8 mouse cellular contexts compared by ENCODE assay signal in the genomic region with DNA sequence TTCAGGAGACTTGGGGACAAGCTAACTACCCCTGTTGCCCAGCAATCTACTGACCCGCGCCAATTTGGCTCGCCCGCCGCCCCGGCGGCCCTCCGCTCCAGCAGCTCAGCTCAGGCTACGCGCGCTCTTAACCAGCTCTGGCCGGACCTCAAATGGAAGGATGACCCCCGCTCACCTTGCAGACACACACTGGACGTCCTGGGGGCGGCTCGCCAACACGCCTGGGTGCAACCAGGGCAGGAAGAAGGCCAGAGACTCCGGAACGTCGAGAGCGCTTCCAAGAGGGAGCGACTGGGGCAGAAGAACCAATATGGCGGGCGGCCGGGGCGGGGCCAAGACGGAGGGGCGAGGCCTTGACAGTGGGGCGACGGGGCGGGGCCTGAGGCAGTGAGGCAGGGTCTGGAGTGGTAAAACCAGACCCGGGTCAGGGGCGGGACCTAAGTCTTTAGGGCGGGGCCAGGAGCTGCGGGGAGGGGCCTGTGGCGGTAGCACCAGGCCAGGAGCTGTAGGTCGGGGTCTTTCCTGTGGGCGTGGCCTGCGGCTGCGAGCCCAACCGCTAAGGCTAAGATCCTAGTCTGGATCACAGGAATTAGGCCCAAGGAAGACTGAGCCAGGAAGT. TPM values are rescaled to one million over a fixed set of nuclear protein-coding genes. Genes with fewer than 3 reads are reported as not detected.
DNase-seq lines count a peak whose midpoint lies in the region; ATAC-seq lines count a peak whose summit lies in the region.

A gene (minus strand): TSS at position 503 of the 619 bp plus-strand sequence.

- H3K4me3 ChIP-seq in hindbrain, embryonic 11.5 days (ENCODE audit: low read depth, low read length), result peak within 1 kb of the TSS; percentile 61

- H3K4me1 ChIP-seq in hindbrain, embryonic 11.5 days (replicated peaks; ENCODE audit: control insufficient read depth, insufficient read depth, low read length), result no peaks in the 10 kb centered on the region

- no peaks in the 10 kb centered on the region for H3K9me3 ChIP-seq in hindbrain, embryonic 11.5 days (ENCODE audit: control insufficient read depth, low read length)

- H3K4me2 ChIP-seq in hindbrain, embryonic 11.5 days (replicated peaks; ENCODE audit: low read depth, low read length), result peak within 1 kb of the TSS; percentile 60

- no peaks in the 10 kb centered on the region; the same call in 1 of the 2 replicates for H3K27me3 ChIP-seq in hindbrain, embryonic 11.5 days (ENCODE audit: control insufficient read depth, insufficient read depth, low read length)

- peak; percentile 90 for DNase-seq in MN1 (ENCODE audit: low spot score)
- peak; percentile 88 for DNase-seq in cerebellum, adult 9-10 months
- peak; percentile 77 to 83 for DNase-seq in frontal cortex, adult 2 months (ENCODE audit: extremely low spot score in 1 of 2, low spot score in 1 of 2)
- peak; percentile 92 for DNase-seq in hindbrain, embryonic 11.5 days (ENCODE audit: low spot score)
- peak; percentile 85 to 89 for DNase-seq in layer of hippocampus, postnatal 14 days (ENCODE audit: low spot score in 2 of 2)
- peak; percentile 92 for DNase-seq in lung, postnatal 14 days
- peak; percentile 60 for DNase-seq in retina, adult 2 months (ENCODE audit: low read depth, low spot score)
- peak; percentile 96 for DNase-seq in thymus, postnatal 36 days

- WGBS in hindbrain, embryonic 11.5 days, result 19% methylated on average over 29 of the region's 41 CpGs

- ATAC-seq in hindbrain, embryonic 11.5 days (ENCODE audit: low FRiP score), result peak; percentile 99

- H3K9ac ChIP-seq in hindbrain, embryonic 11.5 days (ENCODE audit: low read depth, low read length), result peak within 1 kb of the TSS; percentile 69

- H3K27ac ChIP-seq in hindbrain, embryonic 11.5 days (ENCODE audit: low read depth, low read length), result peak within 1 kb of the TSS; percentile 60; the same call in 1 of the 2 replicates

- no peaks in the 10 kb centered on the region for H3K36me3 ChIP-seq in hindbrain, embryonic 11.5 days (ENCODE audit: control insufficient read depth, insufficient read depth, low read length)

RNA-seq across cellular contexts. Expression of the gene that starts here (rescaled TPM):
- polyA plus RNA-seq in frontal cortex, adult 2 months (2012; rRNA removed), result 32.8 and 35.5 TPM in 2 replicates
- 56.8 and 61.6 TPM in 2 replicates for polyA plus RNA-seq in hindbrain, embryonic 11.5 days (2014; fragmentation: Nextera tagmentation; extraction: Ambion mirVana)
- 10 to 100 TPM; 33.5 to 35.2 TPM for total RNA-seq in layer of hippocampus, postnatal 14 days (2021)

Comparison
In these comparisons a context has a peak if more than half of its experiments do, and no peak if none do; other contexts are left out.
1. Peak in every context shown above with its lines: DNase-seq, ATAC-seq, H3K4me3 ChIP-seq and H3K27ac ChIP-seq.